Mouse (Mus musculus) spleen, adult 12 weeks (tissue): Measurements from ENCODE around the gene St3gal3.

Source experiments
- DNase-seq: peaks from one replicate; pipeline ENCODE4 v3.0.0; 2022; ENCODE audit warnings: low spot score

The St3gal3 gene

DNA sequence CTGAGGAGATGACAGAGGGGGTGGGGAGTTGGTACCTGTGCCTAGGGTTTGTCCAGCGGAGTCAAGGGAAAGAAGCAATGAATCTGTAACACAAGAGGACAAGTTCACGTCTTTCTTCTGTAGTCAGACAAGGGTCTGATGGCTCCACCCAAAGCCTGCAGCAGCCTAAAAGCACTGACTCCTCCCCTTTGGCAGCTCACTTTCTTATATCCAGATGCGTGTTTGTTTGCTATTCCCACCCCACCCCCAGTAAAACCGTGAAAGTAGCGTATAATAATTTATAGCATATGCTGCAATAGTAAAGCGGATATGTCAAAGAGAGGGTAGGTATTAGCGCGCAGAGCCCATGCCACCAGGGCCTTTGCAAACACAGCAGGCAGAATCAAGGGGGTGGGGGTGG is 80.1 kb downstream of the St3gal3 start:
- no peak for DNase-seq

DNA sequence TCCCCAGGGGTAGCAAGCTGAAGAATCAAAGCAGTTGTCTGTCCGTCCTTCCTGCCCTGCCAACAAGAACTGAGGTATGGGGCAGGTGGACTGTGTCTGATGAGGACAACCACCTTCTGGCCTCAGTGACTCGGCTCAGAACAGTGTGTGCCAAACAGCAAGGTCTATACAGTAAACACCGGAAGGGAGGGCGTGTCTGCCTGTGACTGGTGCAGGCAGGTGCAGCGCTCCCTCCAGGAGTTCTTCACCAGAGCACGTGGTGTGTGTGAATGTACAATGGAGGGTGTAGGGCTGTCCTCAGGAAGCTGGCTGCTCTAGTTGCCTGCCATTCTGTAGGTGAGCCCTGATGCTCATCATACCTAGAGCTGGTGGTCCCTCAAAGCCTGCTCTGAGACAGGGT is 80.8 kb downstream of the St3gal3 start:
- DNase-seq, result no peak

DNA sequence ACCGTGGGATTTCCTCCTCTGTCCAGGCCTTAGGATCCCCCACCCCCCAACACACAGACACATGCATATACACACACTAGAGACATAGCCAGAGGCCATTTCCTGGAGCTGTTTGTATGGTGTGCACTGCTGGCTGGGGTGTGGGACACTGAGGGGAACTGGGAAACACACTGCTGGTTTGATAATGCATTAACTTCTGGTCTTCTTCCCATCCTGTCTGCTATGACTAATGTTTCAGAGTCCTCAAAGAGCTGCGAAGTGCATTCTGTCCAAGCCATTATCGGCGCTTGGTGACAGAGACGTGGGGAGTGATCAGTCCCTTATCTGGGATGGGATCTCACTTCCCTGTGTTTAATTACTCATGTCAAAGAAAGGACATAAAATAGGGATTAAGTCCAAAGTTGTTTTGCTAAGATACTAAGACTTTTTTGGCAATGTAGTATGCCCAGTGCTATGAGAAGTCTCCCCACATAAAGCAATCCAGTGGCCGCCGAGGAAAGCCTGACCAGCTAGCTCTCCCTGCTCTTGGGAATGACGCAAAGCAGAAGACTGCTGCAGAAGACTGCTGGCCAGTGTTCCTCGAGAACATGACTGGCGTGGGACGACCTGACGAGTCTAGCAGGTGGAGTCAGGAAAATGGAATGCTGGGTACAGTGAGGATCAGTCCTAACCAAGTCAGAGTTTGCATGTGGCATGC is 85.0 kb downstream of the St3gal3 start:
- DNase-seq, result no peak

DNA sequence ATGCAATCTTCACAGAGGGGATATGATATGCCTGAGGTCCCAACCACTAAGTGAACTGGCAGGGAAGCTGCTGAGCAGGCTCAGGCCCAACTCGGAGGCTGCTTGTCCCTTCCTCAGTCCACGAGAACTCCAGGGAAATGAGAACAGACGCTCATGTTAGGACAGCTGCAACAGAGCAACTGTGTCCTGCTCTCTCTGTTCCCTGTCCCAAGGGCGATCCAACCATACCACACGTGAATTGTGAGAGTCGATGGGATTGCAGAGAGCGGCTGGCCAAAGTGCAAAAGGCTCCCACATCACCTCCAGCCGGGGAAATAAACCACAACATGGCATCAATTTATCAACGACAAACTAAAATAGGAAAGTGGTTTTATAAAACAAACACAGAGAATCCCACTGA is 90.2 kb downstream of the St3gal3 start:
- no peak for DNase-seq

DNA sequence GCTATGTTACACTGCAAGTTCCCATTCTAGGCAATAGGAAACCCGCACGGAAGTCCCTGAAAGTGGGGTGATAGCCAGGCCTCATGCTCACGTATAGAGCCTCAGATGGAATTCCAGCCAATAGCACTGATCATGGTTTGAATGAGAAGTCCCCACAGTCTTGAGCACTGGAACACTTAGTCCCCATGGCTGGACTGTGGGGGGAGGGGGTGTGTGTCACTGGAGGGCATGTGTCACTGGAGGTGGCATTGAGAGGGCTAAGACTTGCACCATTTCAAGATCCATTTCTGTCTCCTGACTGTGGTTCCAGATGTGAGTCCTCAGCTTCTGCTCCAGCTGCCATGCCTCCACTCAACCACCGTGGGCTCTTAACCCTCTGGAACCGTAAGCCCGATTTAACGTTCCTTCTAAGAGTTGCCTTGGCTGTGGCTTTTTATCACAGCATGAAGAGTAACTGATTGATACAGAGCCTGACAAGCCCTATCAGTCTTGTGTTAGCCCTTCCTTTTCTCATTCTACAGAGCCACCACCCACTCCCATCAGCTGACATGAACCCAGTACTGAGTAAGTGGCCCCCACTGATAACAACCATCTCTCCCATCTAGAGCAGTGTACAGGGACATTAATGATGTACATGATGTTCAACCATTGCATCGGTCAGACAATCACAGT is 91.2 kb downstream of the St3gal3 start:
- no peak for DNase-seq

DNA sequence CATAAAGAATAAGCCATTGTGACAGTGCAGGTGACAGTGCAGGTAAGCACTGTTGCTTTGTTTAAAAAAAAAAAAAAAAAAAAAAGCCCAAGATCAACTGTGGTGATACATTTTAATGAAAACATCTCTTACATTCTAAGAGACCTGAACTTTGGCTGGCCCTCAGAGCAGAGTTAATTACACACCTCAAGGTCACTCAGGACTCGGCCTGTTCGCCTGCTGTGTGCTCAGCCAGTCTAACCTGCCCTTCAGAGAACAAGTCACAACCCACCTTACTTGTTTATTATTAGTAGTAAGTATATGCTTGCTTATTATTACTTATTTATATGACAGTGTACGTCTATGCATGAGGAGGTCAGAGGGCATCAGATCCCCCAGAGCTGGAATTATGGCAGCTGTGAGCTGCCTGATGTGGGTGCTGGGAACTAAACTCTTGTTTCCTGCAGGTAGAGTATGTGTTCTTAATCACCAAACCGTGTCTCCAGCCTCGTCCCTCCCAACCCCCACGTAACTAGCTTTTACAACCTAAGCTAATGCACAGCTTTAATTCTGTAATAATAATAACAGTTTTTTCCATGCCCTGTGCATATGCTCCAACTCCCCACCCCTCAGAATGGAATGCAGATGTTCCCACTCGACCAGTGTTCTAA is 91.9 kb downstream of the St3gal3 start:
- DNase-seq, result no peak

DNA sequence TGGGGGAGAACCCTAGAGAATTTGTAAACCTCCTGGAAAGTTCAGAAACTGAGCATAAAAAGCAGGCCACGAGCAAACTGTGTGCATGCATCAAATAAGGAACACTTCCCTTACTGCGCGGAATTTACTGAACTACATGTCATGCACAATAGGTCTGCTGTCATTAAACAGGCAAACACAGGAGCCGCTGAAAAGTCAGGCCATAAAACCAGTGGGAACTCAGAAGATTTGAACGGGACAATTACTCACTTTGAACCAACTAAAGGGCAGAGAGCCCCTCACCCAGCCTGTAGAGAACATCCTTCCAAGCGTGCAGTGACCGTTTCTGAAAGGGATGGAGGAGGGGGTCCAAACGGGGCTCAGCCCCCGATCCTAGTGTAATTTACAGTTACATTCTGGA is 93.6 kb downstream of the St3gal3 start:
- no peak for DNase-seq

DNA sequence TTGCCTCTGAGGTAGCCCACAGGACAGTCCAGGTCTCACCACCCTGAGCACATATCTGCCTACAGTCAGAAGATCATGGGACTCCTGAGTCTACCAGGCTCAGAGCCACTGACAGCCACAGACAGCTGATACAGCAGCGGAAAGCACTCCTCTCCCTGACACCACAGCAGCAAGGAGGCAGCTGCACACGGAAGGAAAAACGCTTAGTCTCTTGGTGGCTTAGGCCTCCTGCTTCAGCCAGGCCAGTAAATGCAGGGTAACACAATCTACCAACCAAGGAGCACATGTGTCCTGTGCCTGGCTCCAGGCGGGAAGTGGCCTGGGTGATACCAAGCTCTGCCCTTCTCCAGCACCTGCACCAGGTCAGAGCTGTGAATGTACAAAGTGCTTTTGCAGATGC is 94.1 kb downstream of the St3gal3 start:
- no peak for DNase-seq

DNA sequence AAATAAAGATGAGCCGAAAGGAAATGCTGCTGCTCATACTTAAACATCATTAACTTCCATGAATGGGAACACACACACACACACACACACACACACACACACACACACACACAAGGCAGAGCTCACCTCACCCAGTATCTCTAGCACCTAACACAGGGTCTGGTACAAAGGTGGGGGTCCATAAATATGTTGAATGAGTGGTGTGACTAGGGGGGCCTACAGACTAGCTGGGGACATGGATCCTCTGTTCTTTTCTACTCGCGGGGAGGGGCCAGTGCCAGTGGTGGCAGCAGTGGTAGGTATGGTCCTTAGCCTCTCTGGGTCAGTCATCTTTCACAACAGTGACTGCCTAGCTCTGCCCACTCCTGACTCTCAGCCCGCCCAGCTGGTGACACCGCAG is 94.8 kb downstream of the St3gal3 start:
- no peak for DNase-seq

DNA sequence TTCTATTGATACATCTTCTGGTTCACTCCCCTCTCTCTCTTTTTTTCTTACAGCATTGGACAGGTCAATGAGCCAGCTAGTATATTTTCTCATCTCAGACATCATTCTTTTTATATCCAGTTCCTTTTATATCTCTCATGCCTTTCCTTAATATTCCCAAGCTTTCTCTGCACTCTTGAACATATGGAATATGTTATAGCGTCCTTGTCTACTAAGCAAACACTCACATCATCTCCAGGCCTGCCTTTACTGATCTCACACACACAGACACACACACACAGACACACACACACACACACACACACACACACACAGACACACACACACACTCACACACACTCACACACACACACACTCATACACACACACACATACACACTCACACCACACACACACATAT is 96.7 kb downstream of the St3gal3 start:
- DNase-seq, result no peak

DNA sequence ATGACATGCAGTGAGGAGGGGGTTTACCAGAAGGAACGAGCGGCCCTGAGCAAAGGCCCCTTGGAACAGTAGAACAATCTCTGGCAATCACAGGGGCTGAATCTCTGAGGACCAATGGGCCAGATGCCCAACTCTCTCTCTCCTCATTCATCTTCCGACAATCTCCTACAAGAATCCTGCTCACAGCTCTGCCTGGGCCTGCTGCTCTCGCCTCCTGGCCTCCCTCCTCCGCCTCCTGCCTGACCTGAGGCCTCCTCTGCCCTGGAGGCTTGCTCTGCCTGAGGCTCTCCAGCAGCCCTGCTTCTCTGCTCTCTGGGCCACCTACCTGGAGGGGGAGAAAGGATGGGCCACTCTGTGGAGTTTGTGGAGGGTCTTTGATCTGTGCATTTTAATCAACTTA is 97.3 kb downstream of the St3gal3 start:
- no peak for DNase-seq

DNA sequence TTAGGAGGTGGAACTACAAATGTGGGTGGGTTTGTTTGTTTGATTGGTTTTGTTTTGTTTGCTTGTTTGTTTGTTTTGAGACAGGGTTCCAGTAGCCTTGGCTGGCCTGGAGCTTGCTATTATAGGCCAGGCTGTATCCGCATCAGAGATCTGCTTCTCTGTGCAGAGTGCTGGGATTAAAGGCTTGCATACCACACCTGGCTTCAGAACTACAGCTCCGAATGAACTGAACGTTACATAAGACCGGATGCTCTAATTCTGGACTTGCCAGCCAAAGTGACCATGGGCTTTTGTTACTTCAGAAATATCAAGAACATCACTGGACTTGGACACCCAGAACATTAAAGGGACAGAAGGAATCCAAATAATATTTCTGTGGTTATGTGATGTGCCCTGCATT is 98.2 kb downstream of the St3gal3 start:
- DNase-seq, result no peak

DNA sequence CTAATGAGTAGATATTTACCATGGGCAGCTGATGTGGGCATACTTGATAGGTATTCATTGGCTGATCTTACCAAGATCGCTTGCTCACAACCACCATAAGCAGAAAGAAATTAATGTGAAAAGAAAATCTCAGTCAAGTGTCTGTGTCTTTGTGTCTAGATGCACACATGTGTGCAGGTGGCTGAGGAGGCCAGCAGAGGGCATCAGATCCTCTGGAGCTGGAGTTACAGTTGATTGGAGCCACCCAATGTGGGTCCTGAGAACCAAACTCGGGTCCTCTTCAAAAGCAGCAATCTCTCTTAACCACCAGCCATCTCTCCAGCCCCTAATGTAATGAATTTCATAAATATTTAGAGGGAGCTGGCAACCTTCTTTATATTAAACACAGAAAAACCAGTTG is 99.6 kb downstream of the St3gal3 start:
- DNase-seq, result no peak

DNA sequence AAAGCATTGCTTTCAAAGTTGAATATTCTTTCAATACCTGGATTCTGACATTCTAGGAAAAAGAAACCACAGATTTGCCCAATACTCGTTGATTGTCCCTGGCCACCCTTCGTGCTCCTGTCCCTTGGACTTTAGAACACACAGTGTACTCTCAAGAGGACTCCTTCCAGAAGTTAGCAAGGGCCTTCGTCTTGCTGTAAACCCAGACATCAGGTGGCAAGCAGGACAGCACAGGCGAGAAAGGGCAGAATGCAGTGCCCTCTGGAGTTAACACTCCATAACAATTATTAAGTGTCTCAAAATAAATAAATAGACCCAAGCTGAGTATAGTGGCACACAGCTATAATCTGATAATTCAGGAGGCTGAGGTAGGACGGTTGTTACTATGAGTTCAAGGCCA is 101.7 kb downstream of the St3gal3 start:
- no peak for DNase-seq

DNA sequence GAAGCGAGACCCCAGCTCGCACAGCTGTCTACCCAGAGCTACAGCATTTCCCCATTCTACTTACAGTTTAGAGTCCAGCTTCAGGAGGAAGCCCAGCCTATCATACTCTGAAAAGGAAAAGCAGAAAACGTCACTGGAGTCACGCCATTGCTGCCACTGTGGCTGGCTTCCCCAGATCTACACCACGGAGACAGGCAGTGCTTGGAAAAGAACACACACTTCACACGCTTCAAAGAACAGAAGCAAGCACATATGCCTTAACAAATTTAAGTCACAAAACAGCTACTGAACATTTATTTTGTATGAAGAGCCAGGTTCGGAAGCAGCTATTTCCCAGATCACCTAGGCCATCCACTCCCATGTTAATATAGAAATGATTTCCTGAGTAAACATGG is 102.9 kb downstream of the St3gal3 start:
- DNase-seq, result no peak

DNA sequence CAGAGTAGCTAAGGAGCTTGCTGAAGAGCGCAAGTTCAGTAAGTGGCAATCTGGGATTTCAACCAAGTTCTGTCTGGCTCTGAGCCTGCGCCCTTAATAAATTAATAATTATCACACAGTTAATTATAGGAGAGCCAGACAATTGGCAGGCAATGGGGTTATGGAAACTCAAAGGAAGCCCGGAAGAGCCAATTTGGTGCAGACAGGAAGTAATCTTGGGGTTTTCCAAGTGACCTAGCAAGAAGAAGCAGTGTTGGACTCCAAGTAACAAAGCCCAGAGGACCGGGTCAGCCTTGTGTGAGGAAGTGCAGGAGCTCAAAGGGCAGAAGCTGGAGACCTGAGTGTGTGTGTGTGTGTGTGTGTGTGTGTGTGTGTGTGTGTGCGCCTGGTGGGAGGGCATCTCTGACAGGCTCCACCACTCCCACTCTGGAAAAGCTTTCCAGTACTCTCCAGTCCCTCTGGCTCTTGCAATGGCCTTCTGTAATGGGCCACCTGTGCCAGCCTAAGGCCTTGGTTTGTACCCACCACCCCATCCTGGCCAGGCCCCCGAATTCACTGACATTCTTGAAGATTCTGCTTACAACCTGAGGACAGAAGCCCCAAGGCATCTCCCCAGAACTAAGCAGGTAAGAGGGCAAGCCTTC is 103.5 kb downstream of the St3gal3 start:
- no peak for DNase-seq

DNA sequence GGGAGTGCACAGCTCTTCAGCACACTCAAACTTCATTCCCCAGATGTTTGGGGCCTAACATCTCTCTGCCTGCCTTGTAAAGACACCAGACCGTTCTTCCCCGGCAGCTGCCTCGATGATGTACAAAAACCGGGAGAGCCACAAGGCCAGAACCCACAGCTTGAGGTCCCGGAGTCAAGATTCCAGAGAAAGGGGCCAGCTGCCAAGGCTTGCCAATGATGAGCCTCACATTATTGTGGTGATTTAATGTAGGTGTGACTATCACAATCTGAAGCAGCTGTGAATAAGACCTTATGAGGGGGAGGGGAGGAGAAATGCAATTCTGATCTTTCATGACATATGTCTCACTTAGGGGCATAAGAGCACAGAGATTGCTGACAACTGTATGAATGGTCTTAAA is 104.4 kb downstream of the St3gal3 start:
- DNase-seq, result no peak

DNA sequence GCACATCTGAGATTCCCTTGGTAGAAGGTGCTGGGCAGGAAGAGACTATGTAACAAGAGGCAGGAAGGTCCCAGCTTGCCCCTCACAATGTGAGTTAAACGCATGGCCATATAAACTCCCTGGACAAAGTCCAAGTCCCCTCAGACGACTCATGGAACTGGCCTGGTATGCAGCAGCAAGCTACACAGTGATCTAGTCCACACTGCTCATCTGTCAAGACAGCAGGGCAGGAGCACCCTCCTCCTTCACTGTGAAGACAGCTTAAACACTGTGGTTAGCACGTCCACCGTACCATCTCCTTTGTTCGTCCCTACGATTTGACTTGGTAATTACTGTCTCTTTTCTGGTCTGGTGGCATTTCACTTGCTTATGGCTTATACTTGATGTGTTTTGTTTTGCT is 104.8 kb downstream of the St3gal3 start:
- DNase-seq, result no peak

DNA sequence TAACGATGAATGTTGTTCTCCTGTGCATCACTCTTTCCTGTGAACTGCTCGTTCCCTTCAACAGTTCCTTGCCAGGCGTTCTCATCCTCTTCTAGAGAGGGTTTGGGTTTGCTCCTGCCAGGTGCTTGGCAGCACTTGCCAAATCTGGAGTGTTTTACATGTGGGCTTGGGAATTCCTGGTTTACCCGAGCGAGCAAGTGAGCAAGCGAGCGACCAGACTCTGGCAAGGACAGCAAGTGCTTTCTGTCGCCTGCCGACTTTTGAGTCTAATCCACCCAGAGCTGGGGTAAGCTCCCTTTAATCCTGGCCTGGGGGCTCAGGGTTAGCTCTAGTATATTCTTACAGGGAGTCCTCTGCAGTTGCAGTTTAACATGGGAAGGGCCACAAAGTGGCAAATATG is 105.7 kb downstream of the St3gal3 start:
- DNase-seq, result no peak

DNA sequence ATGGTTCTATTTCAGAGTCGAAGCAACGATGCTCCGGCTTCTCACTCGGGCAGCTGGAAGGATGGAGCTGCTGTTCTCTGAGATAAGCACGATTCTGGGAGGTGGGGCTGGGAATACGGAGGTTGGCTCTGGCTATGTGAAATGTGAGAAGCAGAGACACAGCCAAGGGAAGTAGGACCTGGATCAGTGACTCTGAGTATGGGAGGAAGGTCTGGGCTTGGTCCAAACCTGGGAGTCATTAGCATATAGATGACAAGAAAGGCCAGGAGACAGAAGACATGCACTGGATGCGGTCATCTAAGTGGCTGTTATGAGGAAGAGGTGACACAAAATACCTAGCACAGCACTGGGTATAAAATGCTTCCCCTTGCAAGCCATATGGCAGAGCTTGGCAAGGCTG is 108.8 kb downstream of the St3gal3 start:
- DNase-seq, result no peak

DNA sequence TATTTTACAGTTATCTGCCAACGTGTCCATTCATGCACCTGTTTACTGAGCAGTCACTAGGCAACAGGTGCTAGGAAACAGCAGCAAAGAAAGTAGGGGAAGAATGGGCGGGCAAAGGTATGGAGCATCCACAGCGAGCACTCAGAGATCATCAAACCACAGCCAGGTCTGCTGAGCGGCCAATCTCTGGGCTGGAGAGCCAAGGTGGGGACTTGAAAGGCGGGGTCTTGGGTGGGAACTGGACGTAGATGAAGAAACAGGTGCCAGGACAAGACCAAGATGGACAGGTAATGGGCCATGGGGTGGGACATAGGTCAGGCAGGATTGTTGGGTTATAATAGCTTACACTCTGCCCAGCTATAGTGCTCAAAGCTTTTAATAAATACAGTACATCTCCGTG is 109.3 kb downstream of the St3gal3 start:
- DNase-seq, result no peak

DNA sequence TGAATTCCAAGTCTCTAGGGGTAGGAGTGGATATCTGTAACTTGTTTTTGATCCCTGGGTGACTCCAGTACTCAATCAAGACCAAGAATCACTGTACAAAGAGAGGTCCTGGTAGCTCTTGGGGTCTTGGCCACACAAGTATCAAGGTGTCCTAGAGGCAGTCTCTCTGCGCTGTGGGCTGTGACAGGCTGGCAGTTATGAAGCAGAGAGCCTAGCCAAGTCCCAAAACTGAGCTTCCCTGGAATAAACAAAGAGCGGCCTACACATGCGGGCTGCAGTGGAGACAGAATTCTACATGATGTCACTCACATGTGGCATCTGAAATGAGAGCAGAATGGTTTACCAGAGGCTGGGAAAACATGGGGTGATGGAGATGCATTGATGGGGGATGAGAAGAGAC is 111.9 kb downstream of the St3gal3 start:
- DNase-seq, result no peak

DNA sequence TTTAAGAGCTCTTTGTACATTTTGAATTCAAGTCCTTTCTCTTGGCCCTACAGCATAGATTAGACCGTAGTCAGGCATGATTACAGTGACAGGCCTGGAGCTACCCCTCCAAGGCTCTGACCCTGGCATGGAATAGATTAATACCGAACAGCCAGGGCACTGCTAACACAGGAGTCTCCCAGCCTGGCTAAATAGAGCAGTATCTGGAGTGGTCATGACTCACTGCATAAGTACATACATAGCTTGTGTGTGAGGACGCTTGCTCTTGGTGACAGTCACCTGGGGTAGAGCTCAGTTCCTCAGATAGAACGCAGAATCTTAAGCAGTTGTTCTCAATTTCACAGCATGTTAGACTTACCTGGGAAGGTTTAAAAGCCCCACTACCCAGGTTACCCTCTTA is 112.3 kb downstream of the St3gal3 start:
- no peak for DNase-seq
